Mouse (Mus musculus) B cell, adult (primary cell): ENCODE data around the gene Clec2d. TPM values are rescaled to one million over a fixed set of nuclear protein-coding genes. Genes with fewer than 3 reads are reported as not detected.

Source experiments
- total RNA-seq: library from RNA; stranded (reverse); gene quantifications from 4 replicates; pipeline ENCODE4 v1.2.4, GENCODE M21; 2023; ENCODE audit not compliant: inconsistent age

Gene Clec2d
- 94.9 to 113 TPM (median 106 TPM) in 4 replicates for total RNA-seq

GRCm38 (mm10) chr6:129180403-129181169 is at the start of gene Clec2d:
TSS of gene Clec2d (plus strand) at chr6:129180615.

Other genes starting within 250 kb of the Clec2d start
- gene Clec2g, start 246.2 kb upstream of the Clec2d start, total RNA-seq, result 7.5 to 13.9 TPM (median 10.7 TPM) in 4 replicates
- gene Klrb1f, start 134.7 kb upstream of the Clec2d start, total RNA-seq, result 2.8 to 4.4 TPM (median 3.9 TPM) in 4 replicates
- gene Clec2e, start 79.7 kb upstream of the Clec2d start, total RNA-seq, result not detected in 4 replicates
- gene Cd69, start 94.8 kb downstream of the Clec2d start, total RNA-seq, result 681 to 772 TPM (median 757 TPM) in 4 replicates
- gene 4922502D21Rik, start 151.2 kb downstream of the Clec2d start, total RNA-seq, result 0.55 TPM in 1 of 4 replicates, not detected in the others
- gene Clec12a, start 162.1 kb downstream of the Clec2d start, total RNA-seq, result 3.9 to 7.7 TPM (median 6.0 TPM) in 4 replicates
- gene Clec12b, start 205.3 kb downstream of the Clec2d start, total RNA-seq, result not detected in 4 replicates
- 0.16 TPM in 1 of 4 replicates, not detected in the others for gene Clec1b, start 216.7 kb downstream of the Clec2d start, total RNA-seq
- gene Clec9a, start 228.2 kb downstream of the Clec2d start, total RNA-seq, result 0.29 to 1.4 TPM (median 0.30 TPM) in 3 of 4 replicates, not detected in the other